Mouse (Mus musculus) testis, adult 2 months (tissue): ENCODE results near the gene Prm3.

Source experiments
- CTCF ChIP-seq: fragments of 200-500 bp; IDR thresholded peaks from 2 replicates; pipeline ENCODE4 v1.5.1; 2012; ENCODE audit warnings: low read depth, mild to moderate bottlenecking, inconsistent platforms, low read length, moderate library complexity; ENCODE audit not compliant: control insufficient read depth, insufficient read depth, insufficient replicate concordance
- POLR2A ChIP-seq: fragments of 200-500 bp; IDR thresholded peaks from 2 replicates; pipeline ENCODE4 v1.6.1; 2012; ENCODE audit warnings: low read depth, mild to moderate bottlenecking, inconsistent platforms, low read length, moderate library complexity; ENCODE audit not compliant: control insufficient read depth

DNA sequence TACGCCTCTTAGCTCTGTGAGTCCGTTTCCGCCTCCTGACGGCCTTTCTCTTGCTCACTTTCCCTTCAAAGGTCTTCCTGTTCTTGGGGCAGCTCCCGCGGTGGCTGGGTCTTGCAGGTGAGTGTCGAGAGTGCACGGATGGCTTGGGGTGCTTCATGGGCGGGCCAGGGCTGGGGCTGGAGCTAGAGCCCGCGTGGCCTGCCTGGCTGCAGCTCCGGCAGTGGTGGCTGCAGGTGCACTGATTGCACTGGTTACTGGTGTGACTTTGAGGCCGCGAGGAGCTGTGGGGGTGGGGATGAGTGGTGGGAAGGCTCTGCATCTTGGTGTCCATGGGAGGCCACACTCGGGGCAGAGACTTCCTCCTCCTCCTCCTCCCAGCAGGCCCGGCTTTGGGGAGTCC lies 2.4 kb downstream of the Prm3 start, which contains the start of gene Tnp2:
- TF ChIP-seq CTCF (no peak), POLR2A (peak; percentile 66; the same call in 1 of the 2 replicates)
